Mouse (Mus musculus): ENCODE data around the gene Mgam. TPM values are rescaled to one million over a fixed set of nuclear protein-coding genes. Genes with fewer than 3 reads are reported as not detected.
"Not testable (repeated sequence)": the region's sequence is repeated elsewhere in the genome, so short reads cannot be mapped to it uniquely, and the experiment has no call there.

Mgam gene
- total RNA-seq (2014; rRNA removed) (118 and 122 TPM in 2 replicates), polyA plus RNA-seq (2012; rRNA removed) (32.7 and 36.3 TPM in 2 replicates)

- H3K27me3 ChIP-seq (ENCODE audit: control insufficient read depth, insufficient read depth, low read length), result no peaks in the 10 kb centered on the region
- no peak within 1 kb of the TSS for H3K4me3 ChIP-seq (ENCODE audit: insufficient read depth, low read depth, low read length)
- no peak for DNase-seq (ENCODE audit: extremely low read depth, low read depth, low spot score)
- no peaks in the 10 kb centered on the region for H3K79me2 ChIP-seq (ENCODE audit: control insufficient read depth, insufficient read depth, low read length)
- TF ChIP-seq POLR2A (IDR thresholded peaks at IDR 0.05; ENCODE audit: extremely low read depth, insufficient read depth, low read length) (no peak), CTCF (IDR thresholded peaks at IDR 0.05; ENCODE audit: low read depth, low read length) (no peak)
- 80% methylated on average over 8 of the region's 8 CpGs for WGBS
- H3K27ac ChIP-seq (replicated peaks; ENCODE audit: insufficient read depth, low read depth, low read length), result no peak within 1 kb of the TSS
- H3K36me3 ChIP-seq (ENCODE audit: control insufficient read depth, insufficient read depth, low read length), result no peaks in the 10 kb centered on the region
- H3K9ac ChIP-seq (ENCODE audit: low read depth, low read length), result no peak within 1 kb of the TSS
- H3K4me1 ChIP-seq (ENCODE audit: control insufficient read depth, insufficient read depth, low read length), result peaks cover 3% of the 10 kb centered on the region; the same call in 1 of the 2 replicates
These were observed at the start of gene Mgam for GRCm38 (mm10) chr6:40628406-40629000. Gene Mgam, plus strand, starts transcription at chr6:40628831.

GRCm38 (mm10) chr6:40584336-40584735 is 44.3 kb upstream of the Mgam start:
- Histone ChIP-seq H3K9ac (ENCODE audit: low read depth, low read length) (no peak overlapping the region), H3K27ac (replicated peaks; ENCODE audit: insufficient read depth, low read depth, low read length) (no peak overlapping the region), H3K36me3 (ENCODE audit: control insufficient read depth, insufficient read depth, low read length) (no peaks in the 10 kb centered on the region), H3K4me3 (ENCODE audit: insufficient read depth, low read depth, low read length) (no peak overlapping the region), H3K27me3 (ENCODE audit: control insufficient read depth, insufficient read depth, low read length) (no peaks in the 10 kb centered on the region), H3K79me2 (ENCODE audit: control insufficient read depth, insufficient read depth, low read length) (no peaks in the 10 kb centered on the region), H3K4me1 (ENCODE audit: control insufficient read depth, insufficient read depth, low read length) (no peaks in the 10 kb centered on the region)
- WGBS, result 81% methylated on average over 6 of the region's 6 CpGs
- no peak for DNase-seq (ENCODE audit: extremely low read depth, low read depth, low spot score)
- TF ChIP-seq POLR2A (IDR thresholded peaks at IDR 0.05; ENCODE audit: extremely low read depth, insufficient read depth, low read length) (no peak), CTCF (IDR thresholded peaks at IDR 0.05; ENCODE audit: low read depth, low read length) (no peak)

- TF ChIP-seq POLR2A (IDR thresholded peaks at IDR 0.05; ENCODE audit: extremely low read depth, insufficient read depth, low read length) (no peak), CTCF (IDR thresholded peaks at IDR 0.05; ENCODE audit: low read depth, low read length) (no peak)
- Histone ChIP-seq H3K27me3 (ENCODE audit: control insufficient read depth, insufficient read depth, low read length) (no peaks in the 10 kb centered on the region), H3K9ac (ENCODE audit: low read depth, low read length) (no peak within 1 kb of the TSS), H3K36me3 (ENCODE audit: control insufficient read depth, insufficient read depth, low read length) (no peaks in the 10 kb centered on the region), H3K4me1 (ENCODE audit: control insufficient read depth, insufficient read depth, low read length) (no peaks in the 10 kb centered on the region), H3K27ac (replicated peaks; ENCODE audit: insufficient read depth, low read depth, low read length) (no peak within 1 kb of the TSS), H3K79me2 (ENCODE audit: control insufficient read depth, insufficient read depth, low read length) (no peaks in the 10 kb centered on the region), H3K4me3 (ENCODE audit: insufficient read depth, low read depth, low read length) (no peak within 1 kb of the TSS)
- 66% methylated on average over 5 of the region's 5 CpGs for WGBS
- DNase-seq (ENCODE audit: extremely low read depth, low read depth, low spot score), result no peak
These were observed 43.0 kb upstream of the Mgam start, which contains the start of gene Clec5a for GRCm38 (mm10) chr6:40585645-40586044. Gene Clec5a, minus strand, starts transcription at chr6:40585821.

GRCm38 (mm10) chr6:40588346-40588745 is 40.3 kb upstream of the Mgam start:
- WGBS, result 95% methylated on average over 2 of the region's 2 CpGs
- H3K79me2 ChIP-seq (ENCODE audit: control insufficient read depth, insufficient read depth, low read length), result no peaks in the 10 kb centered on the region
- no peaks in the 10 kb centered on the region for H3K36me3 ChIP-seq (ENCODE audit: control insufficient read depth, insufficient read depth, low read length)
- no peak overlapping the region for H3K4me3 ChIP-seq (ENCODE audit: insufficient read depth, low read depth, low read length)
- no peak overlapping the region for H3K27ac ChIP-seq (replicated peaks; ENCODE audit: insufficient read depth, low read depth, low read length)
- DNase-seq (ENCODE audit: extremely low read depth, low read depth, low spot score), result no peak
- H3K9ac ChIP-seq (ENCODE audit: low read depth, low read length), result no peak overlapping the region
- H3K4me1 ChIP-seq (ENCODE audit: control insufficient read depth, insufficient read depth, low read length), result no peaks in the 10 kb centered on the region
- no peaks in the 10 kb centered on the region for H3K27me3 ChIP-seq (ENCODE audit: control insufficient read depth, insufficient read depth, low read length)
- TF ChIP-seq POLR2A (IDR thresholded peaks at IDR 0.05; ENCODE audit: extremely low read depth, insufficient read depth, low read length), result no peak
- no peak for TF ChIP-seq CTCF (IDR thresholded peaks at IDR 0.05; ENCODE audit: low read depth, low read length)

- no peaks in the 10 kb centered on the region for H3K27me3 ChIP-seq (ENCODE audit: control insufficient read depth, insufficient read depth, low read length)
- H3K36me3 ChIP-seq (ENCODE audit: control insufficient read depth, insufficient read depth, low read length), result no peaks in the 10 kb centered on the region
- H3K4me1 ChIP-seq (ENCODE audit: control insufficient read depth, insufficient read depth, low read length), result no peaks in the 10 kb centered on the region
- no peak overlapping the region for H3K4me3 ChIP-seq (ENCODE audit: insufficient read depth, low read depth, low read length)
- H3K27ac ChIP-seq (replicated peaks; ENCODE audit: insufficient read depth, low read depth, low read length), result no peak overlapping the region
- 62% methylated on average over 3 of the region's 3 CpGs for whole genome bisulfite sequencing
- no peaks in the 10 kb centered on the region for H3K79me2 ChIP-seq (ENCODE audit: control insufficient read depth, insufficient read depth, low read length)
- no peak for TF ChIP-seq CTCF (IDR thresholded peaks at IDR 0.05; ENCODE audit: low read depth, low read length)
- no peak for TF ChIP-seq POLR2A (IDR thresholded peaks at IDR 0.05; ENCODE audit: extremely low read depth, insufficient read depth, low read length)
- no peak overlapping the region for H3K9ac ChIP-seq (ENCODE audit: low read depth, low read length)
- DNase-seq (ENCODE audit: extremely low read depth, low read depth, low spot score), result no peak
These were observed 33.7 kb upstream of the Mgam start for GRCm38 (mm10) chr6:40594804-40595550.

GRCm38 (mm10) chr6:40598546-40598945 is 30.1 kb upstream of the Mgam start:
- H3K4me1 ChIP-seq (ENCODE audit: control insufficient read depth, insufficient read depth, low read length); H3K79me2 ChIP-seq (ENCODE audit: control insufficient read depth, insufficient read depth, low read length); H3K36me3 ChIP-seq (ENCODE audit: control insufficient read depth, insufficient read depth, low read length); H3K4me3 ChIP-seq (ENCODE audit: insufficient read depth, low read depth, low read length); H3K9ac ChIP-seq (ENCODE audit: low read depth, low read length); H3K27ac ChIP-seq (replicated peaks; ENCODE audit: insufficient read depth, low read depth, low read length); DNase-seq (ENCODE audit: extremely low read depth, low read depth, low spot score); H3K27me3 ChIP-seq (ENCODE audit: control insufficient read depth, insufficient read depth, low read length): not testable (repeated sequence)
- WGBS, result 39% methylated on average over 4 of the region's 4 CpGs
